Mouse (Mus musculus): Measurements from ENCODE around the gene Tnfsf8. TPM values are rescaled to one million over a fixed set of nuclear protein-coding genes. Genes with fewer than 3 reads are reported as not detected.

The Tnfsf8 gene
- not detected in 2 replicates for polyA plus RNA-seq (2015; fragmentation: Nextera tagmentation; extraction: Ambion mirVana)

DNA sequence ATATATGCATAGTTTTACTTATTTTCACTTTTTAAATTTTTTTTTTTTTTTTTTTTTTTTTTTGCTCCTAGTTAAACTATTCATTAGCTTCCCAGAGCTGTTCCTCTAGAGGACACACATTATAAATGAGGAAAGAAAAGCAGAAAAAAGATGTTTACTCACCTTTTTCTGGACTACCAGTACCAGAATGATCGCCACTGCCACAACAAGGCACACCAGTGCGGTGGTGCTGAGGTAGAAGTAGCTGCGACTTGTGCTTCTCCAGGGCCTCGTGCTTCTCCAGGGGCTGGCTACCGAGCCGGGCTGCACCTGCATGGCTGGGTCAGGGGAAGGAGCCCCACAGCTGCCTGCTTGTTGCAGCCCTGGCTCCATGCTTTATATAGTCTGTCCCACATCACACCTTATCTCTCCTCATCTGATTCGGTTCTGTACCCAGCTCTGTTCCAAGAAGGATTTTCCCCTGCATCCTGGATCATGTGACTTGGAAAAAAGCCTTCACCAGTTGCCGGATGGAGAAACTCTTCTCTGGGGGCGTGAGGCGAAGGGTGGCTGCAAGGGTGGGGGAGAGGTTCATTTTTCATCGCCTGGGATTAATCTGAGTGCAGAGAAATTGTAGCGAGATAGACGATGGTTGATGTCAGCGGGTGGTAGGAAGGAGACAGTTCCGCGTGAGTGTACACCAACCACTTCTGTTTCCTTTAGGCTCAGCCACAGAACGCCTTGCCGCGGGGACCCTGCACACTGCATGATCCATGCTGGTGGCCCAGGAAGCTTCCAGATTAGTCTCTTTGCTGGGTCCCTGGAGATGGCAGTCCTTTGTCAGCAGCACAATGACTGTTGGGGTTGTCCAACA lies at the start of gene Tnfsf8:
Tnfsf8 (minus strand) TSS at position 660 of the 853 bp plus-strand sequence.
- H3K36me3 ChIP-seq, result no peaks in the 10 kb centered on the region
- no peaks in the 10 kb centered on the region for H3K27me3 ChIP-seq
- H3K4me3 ChIP-seq (replicated peaks), result no peak within 1 kb of the TSS
- no peaks in the 10 kb centered on the region for H3K9me3 ChIP-seq (replicated peaks)
- H3K4me1 ChIP-seq, result peaks cover 6% of the 10 kb centered on the region
- ATAC-seq (replicated peaks; ENCODE audit: low FRiP score), result no peak; the same call in 1 of the 2 replicates
- H3K27ac ChIP-seq, result no peak within 1 kb of the TSS
- no peak within 1 kb of the TSS for H3K9ac ChIP-seq
- no peak within 1 kb of the TSS for H3K4me2 ChIP-seq
- 79% methylated on average over 19 of the region's 19 CpGs for WGBS

DNA sequence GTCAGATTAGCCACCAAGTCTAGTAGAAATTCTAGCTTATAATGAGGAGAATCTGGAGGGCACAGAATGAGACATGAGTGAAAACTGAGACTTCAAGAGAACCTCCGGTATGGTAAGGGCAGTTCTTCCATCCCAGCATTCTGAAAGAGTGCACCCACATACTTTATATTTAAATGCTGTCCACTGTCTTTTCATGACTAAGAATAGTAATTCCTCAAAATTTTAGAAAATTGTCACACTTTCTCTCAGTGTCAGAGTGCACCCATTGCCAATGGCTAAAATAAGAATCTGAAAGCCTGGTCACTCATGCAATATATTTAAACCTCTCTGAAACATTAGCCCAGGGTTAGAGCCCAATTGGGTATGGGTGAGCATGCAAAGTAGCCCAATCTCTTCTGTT lies 47.4 kb upstream of the Tnfsf8 start:
- Histone ChIP-seq H3K27me3 (no peaks in the 10 kb centered on the region; the same call in 1 of the 2 replicates), H3K36me3 (no peaks in the 10 kb centered on the region), H3K9ac (no peak overlapping the region), H3K4me1 (no peaks in the 10 kb centered on the region), H3K4me3 (replicated peaks) (no peak overlapping the region), H3K27ac (no peak overlapping the region), H3K4me2 (no peak overlapping the region), H3K9me3 (replicated peaks) (no peaks in the 10 kb centered on the region)
- WGBS, result 82% methylated on average over 1 of the region's 1 CpGs
- ATAC-seq (replicated peaks; ENCODE audit: low FRiP score), result no peak

DNA sequence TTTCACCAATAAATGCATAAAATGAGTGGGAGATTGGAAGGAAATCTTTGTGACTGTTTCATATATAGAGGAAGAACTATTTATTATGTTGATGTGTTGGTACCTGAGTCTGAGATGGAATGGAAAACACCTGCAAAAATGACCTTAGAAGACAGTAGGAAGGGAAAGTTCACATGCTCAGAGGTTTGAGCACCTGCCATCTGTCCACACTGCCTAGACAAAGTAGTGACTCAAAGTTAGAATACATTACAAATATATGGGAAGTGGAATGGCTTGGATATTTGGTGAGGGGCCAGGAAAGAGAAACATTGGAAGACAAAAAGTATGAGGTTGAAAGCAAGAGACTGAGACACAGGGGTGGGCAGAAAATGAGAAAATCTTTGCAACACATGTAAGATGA lies 46.3 kb upstream of the Tnfsf8 start:
- no peak overlapping the region for H3K27ac ChIP-seq
- H3K4me3 ChIP-seq (replicated peaks), result no peak overlapping the region
- no peak overlapping the region for H3K4me2 ChIP-seq
- no peaks in the 10 kb centered on the region for H3K4me1 ChIP-seq
- no peak for ATAC-seq (replicated peaks; ENCODE audit: low FRiP score)
- H3K36me3 ChIP-seq, result no peaks in the 10 kb centered on the region
- no peak overlapping the region for H3K9ac ChIP-seq
- no peaks in the 10 kb centered on the region; the same call in 1 of the 2 replicates for H3K27me3 ChIP-seq
- H3K9me3 ChIP-seq (replicated peaks), result no peaks in the 10 kb centered on the region

DNA sequence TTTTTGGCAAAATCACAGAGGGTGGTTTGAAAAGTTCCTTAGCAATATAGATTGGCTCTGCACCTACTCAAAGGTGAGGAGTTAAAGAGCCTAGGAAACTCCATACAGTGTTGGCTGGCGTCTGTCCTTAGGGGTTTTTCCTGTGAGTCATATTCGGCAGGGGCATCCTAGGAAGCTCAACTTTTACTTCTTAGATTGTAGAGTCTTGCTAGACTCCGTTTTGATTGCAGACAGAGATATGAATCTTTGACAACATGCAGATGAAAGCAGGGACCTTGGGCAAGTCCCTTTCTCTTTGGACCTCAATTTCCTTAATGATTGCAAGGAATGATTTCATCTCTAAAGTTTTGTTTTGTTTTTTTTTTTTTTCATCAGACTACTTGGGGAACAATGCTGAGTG lies 44.9 kb upstream of the Tnfsf8 start:
- Histone ChIP-seq H3K9me3 (replicated peaks) (no peaks in the 10 kb centered on the region), H3K36me3 (no peaks in the 10 kb centered on the region), H3K27me3 (no peaks in the 10 kb centered on the region; the same call in 1 of the 2 replicates), H3K27ac (no peak overlapping the region), H3K4me2 (no peak overlapping the region), H3K4me1 (no peaks in the 10 kb centered on the region), H3K4me3 (replicated peaks) (no peak overlapping the region), H3K9ac (no peak overlapping the region)
- 64% methylated on average over 3 of the region's 3 CpGs for WGBS
- no peak for ATAC-seq (replicated peaks; ENCODE audit: low FRiP score)

DNA sequence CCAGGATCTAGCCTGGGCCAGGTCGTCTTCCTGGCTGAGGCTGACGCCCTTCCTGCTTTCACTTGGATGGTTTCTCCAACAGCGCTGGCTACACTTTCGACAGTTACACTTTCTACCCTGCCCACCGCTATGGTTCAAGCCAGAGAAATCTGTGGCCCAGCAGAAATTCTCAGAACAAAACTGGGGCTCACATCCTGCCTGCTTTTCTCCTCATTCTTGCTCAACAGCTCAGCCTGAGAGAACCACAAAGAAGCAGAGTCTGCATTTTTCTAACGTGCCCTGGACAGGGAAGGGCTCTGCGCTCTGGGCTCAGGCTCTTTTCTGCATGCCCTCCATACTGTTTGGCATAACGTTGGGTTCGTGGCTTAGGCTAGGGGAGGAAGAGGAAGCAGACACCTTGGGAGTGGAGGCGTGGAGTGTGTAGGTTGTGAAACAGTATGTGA lies 38.0 kb upstream of the Tnfsf8 start:
- Histone ChIP-seq H3K4me2 (no peak overlapping the region), H3K36me3 (no peaks in the 10 kb centered on the region), H3K27ac (no peak overlapping the region), H3K9me3 (replicated peaks) (no peaks in the 10 kb centered on the region), H3K4me3 (replicated peaks) (no peak overlapping the region), H3K9ac (no peak overlapping the region), H3K4me1 (no peaks in the 10 kb centered on the region), H3K27me3 (no peaks in the 10 kb centered on the region)
- 85% methylated on average over 10 of the region's 10 CpGs for WGBS
- no peak for ATAC-seq (replicated peaks; ENCODE audit: low FRiP score)

DNA sequence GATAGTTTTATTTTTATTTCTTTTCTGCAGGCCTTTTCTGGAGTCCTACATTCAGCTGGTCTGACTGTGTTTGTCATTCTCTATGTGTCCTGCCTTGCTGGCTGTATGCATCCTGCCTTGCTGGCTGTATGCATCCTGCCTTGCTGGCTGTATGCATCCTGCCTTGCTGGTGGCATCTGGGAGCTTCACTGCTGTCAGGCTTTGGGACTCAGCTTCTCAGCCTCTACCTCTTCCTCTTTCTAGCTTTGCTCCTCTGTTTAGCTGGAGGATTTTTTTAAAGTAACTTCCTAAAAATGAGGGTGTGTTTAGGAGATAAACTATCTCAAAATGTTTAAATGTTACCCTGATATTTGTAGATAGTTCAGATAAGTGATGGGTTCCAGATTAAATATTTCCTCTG lies 36.0 kb upstream of the Tnfsf8 start:
- H3K27me3 ChIP-seq, result no peaks in the 10 kb centered on the region
- H3K4me2 ChIP-seq, result no peak overlapping the region
- no peak for ATAC-seq (replicated peaks; ENCODE audit: low FRiP score)
- no peak overlapping the region for H3K27ac ChIP-seq
- no peaks in the 10 kb centered on the region for H3K4me1 ChIP-seq
- no peaks in the 10 kb centered on the region for H3K9me3 ChIP-seq (replicated peaks)
- no peak overlapping the region for H3K4me3 ChIP-seq (replicated peaks)
- no peaks in the 10 kb centered on the region for H3K36me3 ChIP-seq
- H3K9ac ChIP-seq, result no peak overlapping the region

DNA sequence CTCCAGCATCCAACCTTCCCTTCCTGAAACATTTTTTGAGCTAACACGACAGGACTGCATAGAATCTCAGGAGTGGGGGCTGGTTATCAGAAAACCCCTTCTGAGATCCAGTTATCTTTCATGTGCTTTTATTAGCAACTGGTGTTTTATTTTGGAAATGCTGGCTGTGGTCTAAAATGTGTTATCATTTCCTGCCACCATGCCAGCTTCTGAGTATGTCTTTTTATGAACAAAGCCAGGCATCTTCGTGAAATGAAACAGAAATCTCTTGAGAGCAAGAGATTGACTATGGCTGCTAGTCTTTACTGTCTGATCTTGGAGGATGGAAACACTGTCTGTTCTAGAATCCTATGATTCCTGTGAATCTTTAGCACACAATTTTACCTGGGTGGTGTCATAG lies 25.0 kb upstream of the Tnfsf8 start:
- no peak overlapping the region for H3K9ac ChIP-seq
- no peaks in the 10 kb centered on the region for H3K36me3 ChIP-seq
- no peaks in the 10 kb centered on the region for H3K27me3 ChIP-seq
- no peaks in the 10 kb centered on the region for H3K9me3 ChIP-seq (replicated peaks)
- H3K4me1 ChIP-seq, result no peaks in the 10 kb centered on the region
- ATAC-seq (replicated peaks; ENCODE audit: low FRiP score), result no peak
- H3K27ac ChIP-seq, result no peak overlapping the region
- H3K4me3 ChIP-seq (replicated peaks), result no peak overlapping the region
- H3K4me2 ChIP-seq, result no peak overlapping the region
- 69% methylated on average over 2 of the region's 2 CpGs for WGBS

DNA sequence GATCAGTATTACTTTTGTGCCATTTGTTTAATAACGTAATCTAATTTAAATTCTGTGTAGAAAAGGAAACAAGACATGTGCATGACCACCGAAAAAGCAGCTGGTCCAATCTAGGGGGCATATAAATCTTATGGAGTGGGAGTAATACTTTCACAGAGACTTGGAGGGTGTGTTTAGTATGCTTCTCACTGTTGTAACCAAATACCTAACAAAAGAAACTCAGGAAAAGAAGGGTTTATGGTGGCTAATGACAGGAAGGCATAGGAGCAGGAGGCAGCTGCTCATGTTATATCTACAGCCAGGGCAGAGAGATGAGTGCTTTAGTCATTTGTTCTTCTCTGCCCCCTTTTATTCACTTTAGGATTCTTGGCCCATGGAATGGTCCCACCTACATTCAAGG lies 15.6 kb upstream of the Tnfsf8 start:
- H3K27ac ChIP-seq, result no peak overlapping the region
- 35% methylated on average over 2 of the region's 2 CpGs for WGBS
- no peaks in the 10 kb centered on the region for H3K27me3 ChIP-seq
- no peaks in the 10 kb centered on the region for H3K4me1 ChIP-seq
- H3K9ac ChIP-seq, result no peak overlapping the region
- no peak overlapping the region for H3K4me3 ChIP-seq (replicated peaks)
- H3K9me3 ChIP-seq (replicated peaks), result no peaks in the 10 kb centered on the region
- ATAC-seq (replicated peaks; ENCODE audit: low FRiP score), result no peak; the same call in 1 of the 2 replicates
- no peaks in the 10 kb centered on the region for H3K36me3 ChIP-seq
- no peak overlapping the region for H3K4me2 ChIP-seq

DNA sequence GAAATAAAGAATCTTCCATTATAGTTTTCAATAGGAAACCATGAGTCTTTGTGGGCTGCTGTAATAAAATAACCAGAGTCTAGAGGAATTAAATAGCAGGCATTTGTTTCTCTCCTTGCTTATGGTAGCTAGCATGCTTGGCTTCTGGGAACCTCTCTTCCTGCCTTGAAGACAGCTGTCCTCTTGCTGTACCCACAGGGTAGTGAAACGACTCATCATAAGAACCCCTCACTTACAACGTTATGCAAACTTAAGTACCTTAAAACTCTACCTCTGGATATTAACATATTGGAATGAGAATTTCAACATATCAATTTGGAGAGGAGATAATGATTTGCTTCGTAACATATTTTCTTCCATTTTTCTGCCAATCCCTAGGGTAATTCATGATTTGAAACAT lies 14.3 kb upstream of the Tnfsf8 start:
- Histone ChIP-seq H3K9me3 (replicated peaks) (no peaks in the 10 kb centered on the region), H3K27ac (no peak overlapping the region), H3K4me2 (no peak overlapping the region), H3K4me1 (no peaks in the 10 kb centered on the region), H3K9ac (no peak overlapping the region), H3K27me3 (no peaks in the 10 kb centered on the region), H3K36me3 (no peaks in the 10 kb centered on the region), H3K4me3 (replicated peaks) (no peak overlapping the region)
- WGBS, result 97% methylated on average over 3 of the region's 3 CpGs
- ATAC-seq (replicated peaks; ENCODE audit: low FRiP score), result no peak

DNA sequence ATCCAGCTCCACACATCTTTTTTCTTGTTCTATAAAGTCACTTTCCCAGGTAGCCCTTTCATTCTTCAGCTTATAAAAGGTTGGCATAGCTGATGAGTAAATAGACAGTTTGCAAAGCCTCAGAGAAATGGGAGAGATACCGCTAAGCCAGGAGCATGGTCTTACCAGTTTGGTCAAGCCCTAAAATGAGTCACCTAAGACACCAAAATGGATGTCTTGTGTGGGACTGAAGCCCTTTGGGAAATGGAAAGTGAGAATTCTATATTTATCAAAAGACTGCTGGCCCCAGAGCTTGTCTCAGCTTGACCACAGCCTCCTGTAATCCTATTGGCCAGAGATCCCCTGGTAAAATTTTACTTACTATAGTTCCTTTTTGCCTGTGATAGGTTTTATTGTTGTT lies 9.5 kb upstream of the Tnfsf8 start:
- no peak overlapping the region for H3K4me2 ChIP-seq
- H3K36me3 ChIP-seq, result no peaks in the 10 kb centered on the region
- H3K9me3 ChIP-seq (replicated peaks), result no peaks in the 10 kb centered on the region
- H3K27ac ChIP-seq, result no peak overlapping the region
- no peaks in the 10 kb centered on the region for H3K27me3 ChIP-seq
- H3K4me3 ChIP-seq (replicated peaks), result no peak overlapping the region
- 96% methylated on average over 1 of the region's 1 CpGs for WGBS
- no peak overlapping the region for H3K9ac ChIP-seq
- ATAC-seq (replicated peaks; ENCODE audit: low FRiP score), result no peak
- no peaks in the 10 kb centered on the region for H3K4me1 ChIP-seq

DNA sequence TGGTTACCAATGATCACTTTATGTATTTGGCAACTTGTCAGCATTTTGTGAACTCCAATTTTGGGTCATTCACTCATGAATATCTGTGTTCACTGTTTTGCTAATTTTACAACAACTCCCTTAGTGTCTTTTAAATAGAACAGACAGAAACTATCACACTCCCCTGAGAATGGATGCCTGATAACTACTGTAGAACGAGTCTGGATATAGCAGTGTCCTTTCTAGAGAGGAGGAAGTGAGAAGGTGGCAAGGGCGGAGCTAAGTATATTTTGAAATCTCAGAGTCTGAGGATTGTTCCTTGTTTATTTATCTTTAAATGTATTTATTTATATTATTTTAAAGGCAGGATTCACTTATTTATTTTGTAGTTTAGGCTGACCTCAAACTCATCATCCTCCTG lies 7.6 kb upstream of the Tnfsf8 start:
- H3K4me3 ChIP-seq (replicated peaks), result no peak overlapping the region
- no peak overlapping the region for H3K9ac ChIP-seq

DNA sequence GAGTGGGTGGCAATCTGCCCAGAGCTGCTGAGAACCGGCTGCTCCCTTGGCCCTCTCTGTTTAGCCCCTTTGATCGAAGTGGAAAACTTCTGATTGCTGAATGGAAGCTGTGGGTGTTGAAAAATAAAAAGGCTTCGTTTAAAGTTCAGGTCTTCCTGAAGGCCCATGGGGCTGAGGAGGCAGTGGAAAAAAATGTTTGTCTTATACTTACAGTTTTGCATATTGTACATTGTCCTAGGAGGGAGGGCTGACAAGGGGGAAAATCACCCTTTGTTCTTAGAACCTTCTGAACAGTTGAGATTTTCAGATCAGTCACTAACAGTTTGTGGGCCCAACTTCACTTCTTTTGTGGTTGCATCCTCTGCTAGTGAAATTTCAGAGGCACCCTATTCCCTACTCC lies 1.8 kb upstream of the Tnfsf8 start:
- no peak for ATAC-seq (replicated peaks; ENCODE audit: low FRiP score)
- Histone ChIP-seq H3K36me3 (no peaks in the 10 kb centered on the region), H3K9me3 (replicated peaks) (no peaks in the 10 kb centered on the region), H3K27ac (no peak overlapping the region), H3K9ac (no peak overlapping the region), H3K27me3 (no peaks in the 10 kb centered on the region), H3K4me2 (no peak overlapping the region), H3K4me1 (peaks cover 6% of the 10 kb centered on the region), H3K4me3 (replicated peaks) (no peak overlapping the region)
- WGBS, result 67% methylated on average over 3 of the region's 3 CpGs

More for the DNA sequence above, 7.6 kb upstream of the Tnfsf8 start:
- Histone ChIP-seq H3K27me3 (no peaks in the 10 kb centered on the region), H3K9me3 (replicated peaks) (no peaks in the 10 kb centered on the region), H3K36me3 (no peaks in the 10 kb centered on the region), H3K27ac (no peak overlapping the region), H3K4me1 (no peaks in the 10 kb centered on the region), H3K4me2 (no peak overlapping the region)
- WGBS, result 68% methylated on average over 2 of the region's 2 CpGs
- no peak for ATAC-seq (replicated peaks; ENCODE audit: low FRiP score)

All from kidney, embryonic 15.5 days (tissue).